Mouse (Mus musculus) brain, adult 2 months (tissue): Measurements from ENCODE around the gene Polr2e.

ENCODE experiments used
- DNase-seq: peaks from one replicate; pipeline ENCODE4 v3.0.0; 2011; ENCODE audit warnings: low read depth, low spot score

Polr2e gene

GRCm38 (mm10) chr10:80039559-80039979 lies at the start of gene Polr2e:
Gene Polr2e (minus strand): TSS chr10:80039795.
- DNase-seq, result peak; percentile 99

- DNase-seq, result no peak
These were observed 49.6 kb upstream of the Polr2e start for GRCm38 (mm10) chr10:80089146-80089545.

- DNase-seq, result no peak
These were observed 47.9 kb upstream of the Polr2e start for GRCm38 (mm10) chr10:80087483-80087882.

GRCm38 (mm10) chr10:80086847-80087246 lies 47.3 kb upstream of the Polr2e start:
- DNase-seq, result peak; percentile 27

GRCm38 (mm10) chr10:80084817-80085487 lies 45.4 kb upstream of the Polr2e start:
- peak; percentile 67 for DNase-seq

- DNase-seq, result no peak
These were observed 41.5 kb upstream of the Polr2e start for GRCm38 (mm10) chr10:80081075-80081474.

GRCm38 (mm10) chr10:80080396-80081070 lies 40.9 kb upstream of the Polr2e start:
- DNase-seq, result no peak

- DNase-seq, result no peak
These were observed 38.8 kb upstream of the Polr2e start for GRCm38 (mm10) chr10:80078366-80078765.

- DNase-seq, result no peak
These were observed 37.7 kb upstream of the Polr2e start for GRCm38 (mm10) chr10:80077312-80077711.

GRCm38 (mm10) chr10:80076386-80076785 lies 36.8 kb upstream of the Polr2e start:
- no peak for DNase-seq

- no peak for DNase-seq
These were observed 36.3 kb upstream of the Polr2e start for GRCm38 (mm10) chr10:80075924-80076323.

GRCm38 (mm10) chr10:80074813-80075601 lies 35.4 kb upstream of the Polr2e start:
- DNase-seq, result peak; percentile 83

- no peak for DNase-seq
These were observed 33.3 kb upstream of the Polr2e start for GRCm38 (mm10) chr10:80072623-80073489.

GRCm38 (mm10) chr10:80071516-80071900 lies 31.9 kb upstream of the Polr2e start:
- no peak for DNase-seq

GRCm38 (mm10) chr10:80070837-80071515 lies 31.4 kb upstream of the Polr2e start:
- DNase-seq, result peak; percentile 95

- DNase-seq, result no peak
These were observed 30.4 kb upstream of the Polr2e start for GRCm38 (mm10) chr10:80069948-80070450.

- DNase-seq, result no peak
These were observed 29.7 kb upstream of the Polr2e start for GRCm38 (mm10) chr10:80069251-80069650.

GRCm38 (mm10) chr10:80063877-80064650 lies 24.5 kb upstream of the Polr2e start:
- no peak for DNase-seq

GRCm38 (mm10) chr10:80063104-80063503 lies 23.5 kb upstream of the Polr2e start:
- DNase-seq, result peak; percentile 43
